Mouse (Mus musculus): Measurements from ENCODE around the gene Gucd1.
A peak's percentile ranks its signal among the peaks of the same experiment; 100 is the strongest.

The Gucd1 gene

GRCm38 (mm10) chr10:75320321-75320720 is 197.5 kb downstream of the Gucd1 start:
- DNase-seq (ENCODE audit: low spot score) = no peak

- no peak for DNase-seq (ENCODE audit: low spot score)
Measured at GRCm38 (mm10) chr10:75318206-75318605, 199.6 kb downstream of the Gucd1 start.

- DNase-seq (ENCODE audit: low spot score) = peak; percentile 82
Measured at GRCm38 (mm10) chr10:75316908-75317761, 200.6 kb downstream of the Gucd1 start.

- DNase-seq (ENCODE audit: low spot score) = no peak
Measured at GRCm38 (mm10) chr10:75316872-75316907, 201.1 kb downstream of the Gucd1 start, which contains the start of gene Adora2a. TSS of gene Adora2a (plus strand) at chr10:75316877.

- peak; percentile 54 for DNase-seq (ENCODE audit: low spot score)
Measured at GRCm38 (mm10) chr10:75316472-75316871, 201.3 kb downstream of the Gucd1 start.

GRCm38 (mm10) chr10:75315756-75316155 is 202.0 kb downstream of the Gucd1 start:
- peak; percentile 35 for DNase-seq (ENCODE audit: low spot score)

GRCm38 (mm10) chr10:75314190-75314980 is 203.4 kb downstream of the Gucd1 start:
- DNase-seq (ENCODE audit: low spot score) = no peak

GRCm38 (mm10) chr10:75312361-75312760 is 205.4 kb downstream of the Gucd1 start:
- no peak for DNase-seq (ENCODE audit: low spot score)

GRCm38 (mm10) chr10:75307130-75307529 is 210.6 kb downstream of the Gucd1 start:
- no peak for DNase-seq (ENCODE audit: low spot score)

- DNase-seq (ENCODE audit: low spot score) = no peak
Measured at GRCm38 (mm10) chr10:75304413-75304812, 213.4 kb downstream of the Gucd1 start.

- no peak for DNase-seq (ENCODE audit: low spot score)
Measured at GRCm38 (mm10) chr10:75304049-75304405, 213.7 kb downstream of the Gucd1 start.

- DNase-seq (ENCODE audit: low spot score) = no peak
Measured at GRCm38 (mm10) chr10:75303324-75304048, 214.3 kb downstream of the Gucd1 start.

- no peak for DNase-seq (ENCODE audit: low spot score)
Measured at GRCm38 (mm10) chr10:75302536-75302935, 215.2 kb downstream of the Gucd1 start.

GRCm38 (mm10) chr10:75301937-75302336 is 215.8 kb downstream of the Gucd1 start:
- DNase-seq (ENCODE audit: low spot score) = no peak

- DNase-seq (ENCODE audit: low spot score) = no peak
Measured at GRCm38 (mm10) chr10:75301195-75301806, 216.5 kb downstream of the Gucd1 start.

Measured in MN1 (cell line).